Mouse (Mus musculus) erythroblast, embryonic 14.5 days (primary cell): ENCODE measurements around the gene Cyp4f17. TPM values are rescaled to one million over a fixed set of nuclear protein-coding genes. Genes with fewer than 3 reads are reported as not detected.
"Not testable (repeated sequence)": the region's sequence is repeated elsewhere in the genome, so short reads cannot be mapped to it uniquely, and the experiment has no call there.

ENCODE experiments used
- H3K27me3 ChIP-seq: 2 replicates; pipeline ENCODE4 v1.6.1; 2012; ENCODE audit warnings: inconsistent platforms; ENCODE audit not compliant: control insufficient read depth
- H3K36me3 ChIP-seq: 2 replicates; pipeline ENCODE4 v1.6.1; 2012; ENCODE audit warnings: mild to moderate bottlenecking, inconsistent platforms; ENCODE audit not compliant: control insufficient read depth
- H3K4me1 ChIP-seq: 2 replicates; pipeline ENCODE4 v1.6.1; 2012; ENCODE audit warnings: inconsistent platforms; ENCODE audit not compliant: control insufficient read depth
- H3K4me3 ChIP-seq: replicated peaks from 2 replicates; pipeline ENCODE3; 2012; ENCODE audit warnings: moderate library complexity, mild to moderate bottlenecking, inconsistent platforms
- H3K9me3 ChIP-seq: 2 replicates; pipeline ENCODE4 v1.6.1; 2012; ENCODE audit warnings: low read length, inconsistent platforms, mixed read lengths; ENCODE audit not compliant: control insufficient read depth
- GATA1 ChIP-seq: IDR thresholded peaks from 2 replicates; pipeline ENCODE4 v1.6.1; 2012; ENCODE audit warnings: low read length, inconsistent platforms, mixed read lengths
- TAL1 ChIP-seq: IDR thresholded peaks from 3 replicates; pipeline ENCODE4 v1.6.1; 2012; ENCODE audit warnings: low read length, inconsistent platforms, mixed read lengths
- polyA plus RNA-seq: library from polyadenylated mRNA; stranded (reverse); fragments of >175 nt; gene quantifications from 2 replicates; pipeline ENCODE4 v1.2.3, GENCODE M21; 2012

The Cyp4f17 gene
- polyA plus RNA-seq, 1 experiment: not detected

GRCm38 (mm10) chr17:32550900-32551770 lies 45.3 kb downstream of the Cyp4f17 start:
- Histone ChIP-seq H3K27me3 (no peaks in the 10 kb centered on the region), H3K36me3 (no peaks in the 10 kb centered on the region), H3K9me3 (no peaks in the 10 kb centered on the region), H3K4me1 (peaks cover 4% of the 10 kb centered on the region), H3K4me3 (peak overlapping the region; percentile 44)
- TF ChIP-seq TAL1 (no peak), GATA1 (no peak)

GRCm38 (mm10) chr17:32553016-32553415 lies 47.2 kb downstream of the Cyp4f17 start:
- not testable (repeated sequence) for H3K9me3 ChIP-seq, H3K36me3 ChIP-seq, H3K4me1 ChIP-seq, H3K4me3 ChIP-seq, H3K27me3 ChIP-seq

GRCm38 (mm10) chr17:32554368-32554767 lies 48.5 kb downstream of the Cyp4f17 start:
- H3K36me3 ChIP-seq, H3K4me3 ChIP-seq, H3K27me3 ChIP-seq, H3K9me3 ChIP-seq, H3K4me1 ChIP-seq: not testable (repeated sequence)

GRCm38 (mm10) chr17:32563301-32563700 lies 57.5 kb downstream of the Cyp4f17 start:
- not testable (repeated sequence) for H3K9me3 ChIP-seq, H3K4me3 ChIP-seq, H3K36me3 ChIP-seq, H3K4me1 ChIP-seq, H3K27me3 ChIP-seq

GRCm38 (mm10) chr17:32573286-32573685 lies 67.4 kb downstream of the Cyp4f17 start:
- not testable (repeated sequence) for H3K4me3 ChIP-seq, H3K36me3 ChIP-seq, H3K4me1 ChIP-seq, H3K9me3 ChIP-seq, H3K27me3 ChIP-seq

- TF ChIP-seq TAL1 (no peak), GATA1 (no peak)
- H3K27me3 ChIP-seq: no peaks in the 10 kb centered on the region
- no peak overlapping the region for H3K4me3 ChIP-seq
- H3K4me1 ChIP-seq: no peaks in the 10 kb centered on the region
- no peaks in the 10 kb centered on the region for H3K36me3 ChIP-seq
- no peaks in the 10 kb centered on the region; the same call in 1 of the 2 replicates for H3K9me3 ChIP-seq
Measured at GRCm38 (mm10) chr17:32577496-32578186, 71.8 kb downstream of the Cyp4f17 start.

Other genes with a start within 250 kb of the Cyp4f17 start
- gene Brd4, start 221.3 kb upstream of the Cyp4f17 start, polyA plus RNA-seq: 26.1 and 31.0 TPM in 2 replicates
- 11.5 and 13.2 TPM in 2 replicates for gene Akap8, start 184.8 kb upstream of the Cyp4f17 start, polyA plus RNA-seq
- gene Akap8l, start 155.4 kb upstream of the Cyp4f17 start, polyA plus RNA-seq: 23.1 and 23.2 TPM in 2 replicates
- 2.2 and 2.5 TPM in 2 replicates for gene Wiz, start 116.6 kb upstream of the Cyp4f17 start, polyA plus RNA-seq
- 0.17 and 0.24 TPM in 2 replicates for gene Rasal3, start 102.5 kb upstream of the Cyp4f17 start, polyA plus RNA-seq
- 0.03 TPM in 1 of 2 replicates, not detected in the other for gene Pglyrp2, start 81.9 kb upstream of the Cyp4f17 start, polyA plus RNA-seq
- 0.03 TPM in 2 replicates for gene Cyp4f39, start 53.3 kb upstream of the Cyp4f17 start, polyA plus RNA-seq
- gene Cyp4f16, start 30.5 kb downstream of the Cyp4f17 start, polyA plus RNA-seq: 0.02 TPM in 1 of 2 replicates, not detected in the other
- not detected in 2 replicates for gene Cyp4f37, start 115.3 kb downstream of the Cyp4f17 start, polyA plus RNA-seq
- not detected in 2 replicates for gene Cyp4f40, start 152.8 kb downstream of the Cyp4f17 start, polyA plus RNA-seq
- not detected in 2 replicates for gene Cyp4f15, start 179.6 kb downstream of the Cyp4f17 start, polyA plus RNA-seq